Mouse (Mus musculus) kidney, adult 2 months (tissue): Measurements from ENCODE around the gene Cers5.

ENCODE experiments used
- CTCF ChIP-seq: fragments of 200-500 bp; conservative IDR thresholded peaks from 2 replicates; pipeline ENCODE4 v1.5.1; 2011; ENCODE audit warnings: low read depth, mild to moderate bottlenecking, control low read depth, low read length, moderate library complexity, mixed read lengths; ENCODE audit not compliant: insufficient read depth, insufficient read length
- POLR2A ChIP-seq: fragments of 200-500 bp; IDR thresholded peaks from one replicate; pipeline ENCODE4 v1.6.1; 2011; ENCODE audit warnings: low read depth, low read length, control low read depth

DNA sequence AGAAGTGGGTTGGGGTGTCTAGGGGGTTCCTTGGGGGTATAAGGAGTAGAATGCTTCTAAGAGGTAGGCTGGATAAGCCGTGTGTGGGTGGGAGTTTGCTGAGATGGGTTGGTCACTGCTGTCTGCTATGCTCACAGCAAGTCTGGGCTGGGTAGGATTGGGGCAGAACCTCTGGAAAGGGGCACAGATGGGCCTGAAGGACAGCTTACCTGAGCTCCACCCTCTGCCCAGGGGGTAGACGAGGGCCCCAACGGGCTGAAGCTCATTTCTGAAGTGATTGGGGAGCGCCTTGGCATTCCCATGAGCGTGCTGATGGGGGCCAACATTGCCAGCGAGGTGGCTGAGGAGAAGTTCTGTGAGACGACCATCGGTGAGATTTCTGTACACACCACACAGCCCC is 52.8 kb downstream of the Cers5 start:
- TF ChIP-seq POLR2A (no peak), CTCF (no peak)
